Mouse (Mus musculus) testis, adult 2 months (tissue): ENCODE results near the gene Dglucy. TPM values are rescaled to one million over a fixed set of nuclear protein-coding genes. Genes with fewer than 3 reads are reported as not detected.

Experiments used
- H3K27ac ChIP-seq: fragments of 200-500 bp; 2 replicates; pipeline ENCODE4 v1.5.1; 2012; ENCODE audit warnings: low read depth, low read length; ENCODE audit not compliant: control insufficient read depth, insufficient read depth
- H3K27me3 ChIP-seq: fragments of 200-500 bp; 2 replicates; pipeline ENCODE4 v1.6.1; 2012; ENCODE audit warnings: mild to moderate bottlenecking, low read length, moderate library complexity; ENCODE audit not compliant: control insufficient read depth, insufficient read depth
- H3K36me3 ChIP-seq: fragments of 200-500 bp; 2 replicates; pipeline ENCODE4 v1.6.1; 2012; ENCODE audit warnings: mild to moderate bottlenecking, low read length; ENCODE audit not compliant: control insufficient read depth, insufficient read depth
- H3K4me1 ChIP-seq: fragments of 200-500 bp; 2 replicates; pipeline ENCODE4 v1.6.1; 2012; ENCODE audit warnings: low read length; ENCODE audit not compliant: control insufficient read depth, insufficient read depth
- H3K4me3 ChIP-seq: fragments of 200-500 bp; 2 replicates; pipeline ENCODE4 v1.5.1; 2012; ENCODE audit warnings: low read depth, mild to moderate bottlenecking, low read length, moderate library complexity, mixed read lengths; ENCODE audit not compliant: control insufficient read depth
- CTCF ChIP-seq: fragments of 200-500 bp; IDR thresholded peaks from 2 replicates; pipeline ENCODE4 v1.5.1; 2012; ENCODE audit warnings: low read depth, mild to moderate bottlenecking, inconsistent platforms, low read length, moderate library complexity; ENCODE audit not compliant: control insufficient read depth, insufficient read depth, insufficient replicate concordance
- POLR2A ChIP-seq: fragments of 200-500 bp; IDR thresholded peaks from 2 replicates; pipeline ENCODE4 v1.6.1; 2012; ENCODE audit warnings: low read depth, mild to moderate bottlenecking, inconsistent platforms, low read length, moderate library complexity; ENCODE audit not compliant: control insufficient read depth
- polyA plus RNA-seq: library from polyadenylated mRNA; depleted of rRNA; stranded (reverse); fragments of >200 nt; gene quantifications from 2 replicates; pipeline ENCODE4 v1.2.3, GENCODE M21; 2012

The Dglucy gene
- polyA plus RNA-seq, 1 experiment = 1.0 TPM

GRCm38 (mm10) chr12:100875553-100875952, 96.7 kb downstream of the Dglucy start:
- TF ChIP-seq POLR2A (no peak), CTCF (no peak)
- H3K27ac ChIP-seq = no peak overlapping the region
- no peaks in the 10 kb centered on the region for H3K27me3 ChIP-seq
- no peak overlapping the region for H3K4me3 ChIP-seq
- H3K36me3 ChIP-seq = no peaks in the 10 kb centered on the region
- no peaks in the 10 kb centered on the region; the same call in 1 of the 2 replicates for H3K4me1 ChIP-seq

DNA sequence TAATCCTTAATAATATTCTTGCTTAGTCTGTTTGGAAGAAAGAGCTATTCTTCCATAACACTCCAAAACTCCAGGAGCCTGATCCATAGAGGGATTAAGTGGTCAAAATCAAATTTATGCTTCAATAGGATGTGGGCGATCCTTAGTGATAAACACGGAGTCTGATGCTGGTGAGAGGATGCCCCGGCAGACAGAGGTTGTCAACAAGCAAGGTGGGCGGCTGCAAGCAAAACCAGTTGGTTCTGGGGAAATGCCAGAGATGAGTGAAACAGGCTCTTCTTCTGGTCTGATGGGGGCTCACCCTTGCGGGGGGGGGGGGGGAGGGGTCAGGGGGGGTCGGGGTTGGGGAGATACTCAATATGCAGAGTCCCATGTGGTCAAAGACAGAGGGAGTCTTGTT, 97.1 kb downstream of the Dglucy start:
- H3K27me3 ChIP-seq = no peaks in the 10 kb centered on the region
- no peak overlapping the region for H3K4me3 ChIP-seq
- H3K27ac ChIP-seq = no peak overlapping the region
- no peaks in the 10 kb centered on the region for H3K36me3 ChIP-seq
- TF ChIP-seq POLR2A = no peak
- TF ChIP-seq CTCF = no peak
- no peaks in the 10 kb centered on the region; the same call in 1 of the 2 replicates for H3K4me1 ChIP-seq

GRCm38 (mm10) chr12:100877936-100878335, 99.1 kb downstream of the Dglucy start:
- no peaks in the 10 kb centered on the region for H3K36me3 ChIP-seq
- no peak for TF ChIP-seq POLR2A
- no peak for TF ChIP-seq CTCF
- no peak overlapping the region for H3K4me3 ChIP-seq
- H3K27ac ChIP-seq = no peak overlapping the region
- no peaks in the 10 kb centered on the region for H3K27me3 ChIP-seq
- no peaks in the 10 kb centered on the region; the same call in 1 of the 2 replicates for H3K4me1 ChIP-seq

DNA sequence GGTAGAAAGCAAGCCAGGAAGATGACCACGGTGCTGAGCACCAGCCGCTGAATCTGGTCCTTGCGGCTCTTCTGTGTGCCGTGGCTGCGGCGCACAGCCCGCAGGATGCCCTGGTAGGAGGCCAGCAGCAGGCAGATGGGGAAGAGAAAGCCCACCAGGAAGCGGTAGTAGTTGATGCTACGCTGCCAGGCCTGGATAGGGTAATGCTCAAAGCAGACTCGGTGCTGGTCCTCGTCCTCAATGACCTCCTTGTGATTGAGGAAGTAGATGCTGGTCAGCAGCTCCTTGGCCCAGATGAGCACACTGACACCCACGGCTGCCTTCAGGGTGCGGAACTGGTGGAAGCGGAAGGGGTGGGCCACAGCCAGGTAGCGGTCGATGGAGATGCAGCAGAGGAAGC, 99.7 kb downstream of the Dglucy start:
- H3K27ac ChIP-seq = no peak overlapping the region
- no peaks in the 10 kb centered on the region for H3K36me3 ChIP-seq
- TF ChIP-seq CTCF (no peak), POLR2A (no peak)
- no peaks in the 10 kb centered on the region; the same call in 1 of the 2 replicates for H3K4me1 ChIP-seq
- no peaks in the 10 kb centered on the region for H3K27me3 ChIP-seq
- H3K4me3 ChIP-seq = no peak overlapping the region

- Histone ChIP-seq H3K4me3 (no peak overlapping the region), H3K36me3 (no peaks in the 10 kb centered on the region), H3K4me1 (no peaks in the 10 kb centered on the region; the same call in 1 of the 2 replicates), H3K27ac (no peak overlapping the region), H3K27me3 (no peaks in the 10 kb centered on the region)
- TF ChIP-seq CTCF = no peak
- TF ChIP-seq POLR2A = no peak
Measured at GRCm38 (mm10) chr12:100883168-100883567, 104.3 kb downstream of the Dglucy start.

GRCm38 (mm10) chr12:100885585-100885984, 106.7 kb downstream of the Dglucy start:
- H3K27me3 ChIP-seq = no peaks in the 10 kb centered on the region
- no peak overlapping the region for H3K27ac ChIP-seq
- H3K4me3 ChIP-seq = no peak overlapping the region
- H3K36me3 ChIP-seq = no peaks in the 10 kb centered on the region
- H3K4me1 ChIP-seq = no peaks in the 10 kb centered on the region; the same call in 1 of the 2 replicates
- no peak for TF ChIP-seq CTCF
- TF ChIP-seq POLR2A = no peak

- H3K4me1 ChIP-seq = no peaks in the 10 kb centered on the region; the same call in 1 of the 2 replicates
- no peak overlapping the region for H3K4me3 ChIP-seq
- TF ChIP-seq CTCF (no peak), POLR2A (no peak)
- H3K27ac ChIP-seq = no peak overlapping the region
- no peaks in the 10 kb centered on the region for H3K36me3 ChIP-seq
- no peaks in the 10 kb centered on the region for H3K27me3 ChIP-seq
Measured at GRCm38 (mm10) chr12:100886877-100887276, 108.0 kb downstream of the Dglucy start.
